Mouse (Mus musculus) adrenal gland, postnatal 36 days (tissue): ENCODE data around the gene Gm10260. TPM values are rescaled to one million over a fixed set of nuclear protein-coding genes. Genes with fewer than 3 reads are reported as not detected.
A peak's percentile ranks its signal among the peaks of the same experiment; 100 is the strongest.

Experiments
- DNase-seq, 2 experiments: peaks; one replicate each; pipeline ENCODE4 v3.0.0; 2021; ENCODE audit warnings: mixed read lengths in 1 of 2
- long read RNA-seq, 2 experiments: library from polyadenylated mRNA; stranded (forward); transcript quantifications; one replicate each; pipeline ENCODE4 v2.0.0; 2021; ENCODE audit warnings: borderline sequencing depth in 2 of 2
- total RNA-seq, 2 experiments: library from RNA; stranded (reverse); gene quantifications; 2 replicates each; pipeline ENCODE4 v1.2.3; 2021

Gene Gm10260
- total RNA-seq = 100 to 1,000 TPM; 227 TPM
- long read RNA-seq, experiment 1, partial matches to known transcripts = 0 of 3 reads
- long read RNA-seq, experiment 1, other reads (novel, unspliced or antisense) = 0 of 3 reads
- long read RNA-seq, experiment 2, partial matches to known transcripts = 0 of 2 reads
- long read RNA-seq, experiment 2, other reads (novel, unspliced or antisense) = 0 of 2 reads

DNA sequence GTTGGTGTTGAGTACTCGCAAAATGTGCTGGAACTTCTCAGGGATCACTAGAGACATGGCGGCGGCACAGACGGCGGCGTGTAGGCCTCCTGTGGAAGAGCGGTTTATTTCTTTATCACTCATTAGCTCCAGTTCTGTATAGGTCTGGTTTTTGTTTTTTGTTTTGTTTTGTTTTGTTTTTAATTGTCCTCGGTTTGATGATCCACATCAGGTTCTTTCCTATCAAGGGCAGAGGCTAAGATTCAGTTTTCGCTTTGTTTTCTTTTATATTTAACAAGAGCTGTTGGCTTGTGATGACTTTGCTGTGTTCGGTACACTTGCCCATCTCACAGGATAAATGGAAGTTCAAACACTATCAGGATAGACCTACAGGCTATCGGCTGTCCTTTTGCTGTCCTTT lies at the start of gene Gm10260:
Gene Gm10260 (minus strand): TSS at position 101 of the 400 bp plus-strand sequence.
- DNase-seq = no peak

DNA sequence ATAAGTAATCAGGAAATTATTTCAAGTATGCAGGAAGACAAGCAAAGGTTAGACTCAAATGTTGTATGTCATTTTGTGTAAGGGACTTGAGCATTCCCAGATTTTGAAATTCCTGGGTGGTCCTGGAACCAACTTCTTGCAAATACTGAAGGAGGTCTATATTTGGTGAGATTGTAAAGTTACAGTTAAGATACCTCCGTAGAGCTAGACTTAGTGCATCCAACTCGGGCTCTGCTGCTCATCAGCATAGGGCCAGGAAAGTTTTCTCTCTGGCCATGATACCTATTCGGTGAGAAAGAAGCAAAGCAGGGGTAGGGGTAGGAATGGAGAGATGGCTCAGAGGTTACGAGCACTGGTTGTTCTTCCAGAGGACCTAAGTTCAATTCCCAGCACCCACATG lies 49.4 kb upstream of the Gm10260 start:
- DNase-seq = no peak

DNA sequence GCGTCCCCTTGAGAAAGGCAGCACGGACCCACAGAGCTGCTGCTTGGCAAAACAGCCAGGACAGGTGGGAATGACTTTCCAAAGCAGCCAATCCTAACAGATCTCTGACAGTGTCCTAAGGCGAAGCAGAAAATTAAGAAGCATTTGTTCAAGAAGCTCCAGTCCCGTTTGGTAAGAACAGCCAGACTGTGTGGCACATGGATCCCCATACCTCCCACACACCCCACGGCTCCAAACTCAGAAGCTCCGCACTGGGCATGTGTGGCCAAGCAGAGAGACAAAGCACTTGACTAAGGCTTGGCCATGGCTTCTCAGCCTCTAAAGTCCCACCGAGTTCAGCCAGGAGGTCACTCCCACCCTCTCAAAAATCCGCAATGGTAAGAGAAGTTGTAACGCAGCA lies 45.5 kb upstream of the Gm10260 start:
- no peak for DNase-seq

DNA sequence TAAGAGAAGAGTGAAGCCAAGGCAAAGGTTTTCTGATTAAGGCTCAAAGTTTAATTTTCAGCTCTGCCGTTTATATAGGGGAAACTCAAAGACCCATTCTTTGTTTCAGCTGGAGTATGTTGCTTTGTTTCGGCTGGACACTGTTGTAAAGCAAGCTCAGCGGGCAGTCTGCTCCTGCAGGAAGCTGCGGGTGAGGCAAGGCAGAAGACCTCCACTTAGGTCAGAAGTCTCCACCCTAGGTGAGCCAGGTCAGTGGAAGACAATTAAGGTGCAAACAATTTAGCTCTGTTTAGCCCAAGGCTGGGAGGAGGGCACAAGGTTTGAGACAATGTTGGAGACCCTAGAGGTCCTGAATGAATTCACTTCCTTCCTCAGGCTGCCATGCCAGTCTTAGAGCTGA lies 42.0 kb upstream of the Gm10260 start:
- no peak for DNase-seq

DNA sequence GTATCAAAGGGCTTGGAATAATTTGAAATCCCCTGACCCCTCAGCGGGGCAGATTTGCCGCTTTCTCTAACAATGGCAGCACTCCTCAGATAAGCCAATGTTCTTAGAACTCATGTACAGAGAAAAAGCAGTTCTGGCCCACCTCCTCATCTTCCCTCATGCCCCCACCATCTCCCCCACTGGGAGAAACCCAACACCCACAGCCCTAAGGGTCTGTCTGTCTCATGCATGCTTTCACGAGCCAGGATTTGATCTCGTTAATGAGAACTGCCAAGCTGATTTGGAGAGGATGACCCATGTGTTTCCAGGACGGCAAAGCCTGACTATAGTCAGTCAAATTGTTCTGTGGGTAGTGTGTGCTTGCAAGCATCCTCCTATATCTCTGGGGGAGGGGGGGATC lies 37.0 kb upstream of the Gm10260 start:
- no peak for DNase-seq

DNA sequence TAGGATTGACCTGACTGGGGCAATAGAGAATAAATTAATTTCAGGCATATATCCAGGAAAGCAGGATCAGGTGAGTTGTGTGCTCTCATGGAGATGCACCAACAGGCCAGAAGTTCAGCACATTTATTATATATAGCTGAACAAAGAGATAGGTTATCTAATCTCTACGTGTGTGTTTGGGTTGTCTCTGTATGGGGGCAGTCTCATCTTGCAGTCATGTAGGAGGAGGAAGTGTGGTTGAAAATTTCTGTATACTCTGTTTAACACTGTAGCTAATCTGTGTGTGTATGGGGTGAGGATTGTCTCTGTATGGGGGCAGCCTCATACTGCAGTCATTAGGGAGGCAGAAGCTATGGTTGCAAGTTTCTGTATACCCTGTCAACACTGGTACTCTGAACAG lies 34.3 kb upstream of the Gm10260 start:
- no peak for DNase-seq

DNA sequence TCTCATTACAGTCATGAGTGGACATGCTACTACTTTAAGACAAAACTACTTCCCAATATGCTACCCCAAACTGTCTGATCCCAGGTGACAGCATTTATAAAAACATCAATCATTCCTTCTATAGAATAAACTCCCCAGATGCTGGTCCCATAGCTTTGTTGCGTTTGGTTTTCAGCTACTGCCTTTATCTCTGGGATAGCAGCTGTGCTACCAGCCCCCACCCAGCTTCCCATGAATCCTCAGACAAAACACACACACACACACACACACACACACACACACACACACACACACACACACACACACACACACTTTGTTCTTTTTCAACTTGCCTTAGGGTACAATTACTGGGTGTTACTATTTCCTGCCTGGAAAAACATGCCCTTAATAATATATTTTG lies 33.5 kb upstream of the Gm10260 start:
- DNase-seq = no peak

DNA sequence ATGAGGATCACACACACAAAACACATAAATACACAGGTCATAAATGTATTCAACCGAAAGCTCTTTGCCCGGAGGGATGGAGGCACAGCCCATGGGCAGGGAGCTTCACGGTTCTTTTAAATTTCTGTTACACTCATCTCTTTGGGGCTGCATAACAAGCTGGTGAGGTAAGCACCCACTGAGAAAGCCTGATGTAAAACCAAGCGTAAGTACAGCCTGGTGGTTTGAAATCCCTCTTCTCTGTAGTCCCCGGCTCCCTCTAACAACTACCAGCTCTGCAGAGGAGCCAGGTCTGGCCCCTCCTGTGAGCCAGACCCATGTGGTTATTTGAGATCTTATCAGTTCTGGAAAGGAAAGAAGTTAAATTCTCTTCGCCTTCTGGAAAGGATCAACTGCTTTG lies 31.2 kb upstream of the Gm10260 start:
- no peak for DNase-seq

DNA sequence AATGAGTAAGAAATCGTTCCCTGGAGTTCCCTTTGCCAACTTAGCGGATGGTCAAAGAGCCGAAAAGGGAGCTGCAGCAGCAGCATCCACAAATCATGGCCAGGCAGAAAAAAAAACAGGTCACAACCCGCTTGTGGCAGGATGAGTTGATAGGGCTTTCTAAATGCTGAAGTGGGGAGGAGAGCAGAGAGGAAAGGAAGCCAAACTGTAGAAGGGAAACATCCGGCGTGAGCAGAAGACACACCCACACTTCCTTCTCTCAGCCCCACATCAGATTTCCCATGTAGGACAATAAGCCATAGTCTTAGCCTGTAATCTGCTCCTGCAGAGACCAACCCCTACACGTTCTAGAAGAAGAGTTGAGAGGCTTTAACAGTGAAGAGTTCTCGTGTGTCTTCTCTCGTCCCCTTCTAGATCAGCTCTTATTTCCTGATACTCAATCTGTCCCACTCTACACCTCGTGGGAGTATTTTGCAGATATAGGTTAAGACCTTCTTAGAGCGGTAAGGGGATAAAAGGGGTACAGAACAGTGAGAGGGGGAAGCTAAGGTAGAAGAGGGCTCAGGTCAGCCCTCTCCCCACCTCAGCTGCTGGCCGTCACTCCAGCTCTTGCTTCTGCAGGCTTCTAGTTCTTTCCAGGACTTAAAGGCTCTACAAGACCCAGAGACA lies 29.5 kb upstream of the Gm10260 start:
- no peak for DNase-seq

DNA sequence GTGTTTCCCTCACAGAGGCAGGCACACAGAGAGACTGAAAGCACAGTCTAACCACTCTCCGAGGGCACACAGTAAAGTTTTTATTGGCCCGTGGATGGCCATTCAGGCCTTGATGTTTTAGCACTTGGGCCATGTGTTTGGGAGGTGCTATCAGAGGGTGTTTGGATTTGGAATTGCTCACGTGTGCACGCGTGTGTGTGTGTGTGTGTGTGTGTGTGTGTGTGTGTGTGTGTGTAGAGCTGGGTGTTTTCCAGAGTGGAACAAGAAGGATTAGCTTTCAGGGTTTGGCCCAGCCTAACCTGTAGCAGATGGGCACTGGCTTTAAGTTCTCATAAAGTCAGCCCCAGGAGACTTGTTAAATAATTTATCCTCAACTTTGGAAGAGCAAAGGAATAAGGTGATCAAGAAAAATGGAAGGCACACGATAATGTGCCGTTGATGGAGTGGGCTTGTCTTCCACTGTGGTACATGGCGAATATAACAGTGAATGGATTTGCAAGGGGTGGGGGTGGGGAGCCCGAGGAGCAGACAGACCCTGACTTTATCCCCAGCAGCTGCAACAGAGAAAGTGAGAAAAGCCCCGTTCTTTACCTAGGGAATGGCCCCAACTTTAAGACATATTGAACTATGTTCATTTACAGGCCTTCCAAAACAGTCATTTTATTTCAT lies 24.9 kb upstream of the Gm10260 start:
- DNase-seq = no peak

DNA sequence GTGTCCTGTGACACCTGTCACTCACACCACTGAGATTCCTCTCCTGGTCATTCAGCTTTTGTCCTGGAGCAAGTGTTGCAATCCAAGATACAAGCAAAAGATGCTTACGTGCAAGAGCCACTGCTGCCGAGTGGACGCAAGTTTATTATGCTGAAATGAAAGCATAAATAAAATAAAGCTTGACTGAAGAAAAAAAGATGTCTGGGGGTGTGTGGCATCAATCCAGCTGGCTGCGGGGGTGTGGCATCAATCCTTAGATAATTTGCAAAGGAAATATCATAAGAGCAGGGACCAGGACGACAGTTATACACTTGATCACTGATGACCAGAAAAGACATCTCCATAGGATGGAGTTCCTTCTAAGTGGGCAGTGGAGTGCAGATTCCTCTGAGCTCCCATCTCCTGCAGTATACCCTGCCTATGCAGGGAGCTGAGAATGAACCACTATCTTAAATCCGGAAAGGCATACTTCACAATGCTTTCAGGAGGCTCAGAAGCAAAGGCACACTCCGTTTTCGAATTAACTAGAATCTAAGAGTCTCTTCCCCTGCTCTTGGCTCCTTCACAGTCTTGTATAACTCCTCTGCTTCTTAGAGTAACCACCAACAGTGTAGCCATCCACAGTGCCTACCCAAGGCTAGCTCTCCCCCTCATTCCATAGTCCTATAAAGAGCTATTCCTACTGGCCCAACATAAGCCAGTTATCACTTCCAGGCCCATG lies 23.2 kb upstream of the Gm10260 start:
- no peak for DNase-seq

DNA sequence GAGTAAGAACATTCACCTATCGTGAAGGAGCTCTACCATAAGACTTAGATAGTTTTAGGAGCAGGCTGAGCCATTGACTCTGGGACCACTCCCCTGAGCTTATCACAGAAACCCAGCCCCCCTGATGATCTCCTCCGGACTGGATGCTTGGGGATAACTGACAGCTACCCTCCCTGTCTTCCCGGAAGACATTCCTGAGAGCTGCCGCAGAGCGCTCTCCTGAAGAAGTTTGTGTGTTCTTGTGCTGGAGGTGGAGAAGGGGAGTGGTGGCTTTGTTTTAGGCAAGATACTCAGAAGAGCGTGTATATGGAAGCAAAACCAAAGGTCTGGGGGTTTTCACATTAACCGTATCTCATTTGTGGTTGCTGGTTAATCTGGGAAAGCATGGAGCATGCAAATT lies 21.6 kb upstream of the Gm10260 start:
- DNase-seq = no peak

DNA sequence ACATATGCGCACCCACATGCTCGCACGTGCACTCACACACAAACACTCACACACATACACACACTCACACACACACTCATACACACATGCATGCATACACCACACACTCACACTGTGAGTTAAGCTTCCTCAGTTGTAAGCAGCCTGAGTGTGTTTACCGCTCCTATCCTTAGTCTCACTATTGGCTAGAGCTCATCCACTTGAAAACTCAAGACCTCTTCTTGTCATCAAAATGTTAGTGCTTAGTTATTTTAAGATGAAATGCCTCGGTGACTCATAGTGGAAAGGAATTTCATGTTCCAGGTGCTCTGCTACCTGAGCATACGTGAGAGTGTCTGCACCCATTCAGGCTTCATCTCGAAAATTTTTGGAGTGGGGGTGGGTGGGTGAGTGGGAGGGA lies 21.2 kb upstream of the Gm10260 start:
- no peak for DNase-seq

DNA sequence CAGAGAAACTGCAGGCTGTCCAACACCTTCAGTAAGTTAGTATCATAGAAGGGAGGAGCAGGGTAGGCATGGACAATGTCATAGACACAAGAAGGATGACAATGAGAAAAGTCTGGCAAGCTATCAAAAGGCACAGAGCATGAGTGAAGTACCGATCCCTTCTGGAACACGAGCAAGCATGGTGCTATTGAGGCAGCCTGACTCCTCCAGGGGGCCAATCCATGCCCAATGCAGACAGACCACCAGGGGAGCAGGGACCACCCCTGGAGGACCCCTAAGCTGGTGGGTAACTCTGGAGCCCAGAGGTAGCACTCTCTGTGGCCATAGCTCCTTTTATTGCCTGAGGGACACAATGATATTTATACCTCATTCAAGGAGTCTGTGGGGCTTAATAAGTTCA lies 20.1 kb upstream of the Gm10260 start:
- no peak for DNase-seq

DNA sequence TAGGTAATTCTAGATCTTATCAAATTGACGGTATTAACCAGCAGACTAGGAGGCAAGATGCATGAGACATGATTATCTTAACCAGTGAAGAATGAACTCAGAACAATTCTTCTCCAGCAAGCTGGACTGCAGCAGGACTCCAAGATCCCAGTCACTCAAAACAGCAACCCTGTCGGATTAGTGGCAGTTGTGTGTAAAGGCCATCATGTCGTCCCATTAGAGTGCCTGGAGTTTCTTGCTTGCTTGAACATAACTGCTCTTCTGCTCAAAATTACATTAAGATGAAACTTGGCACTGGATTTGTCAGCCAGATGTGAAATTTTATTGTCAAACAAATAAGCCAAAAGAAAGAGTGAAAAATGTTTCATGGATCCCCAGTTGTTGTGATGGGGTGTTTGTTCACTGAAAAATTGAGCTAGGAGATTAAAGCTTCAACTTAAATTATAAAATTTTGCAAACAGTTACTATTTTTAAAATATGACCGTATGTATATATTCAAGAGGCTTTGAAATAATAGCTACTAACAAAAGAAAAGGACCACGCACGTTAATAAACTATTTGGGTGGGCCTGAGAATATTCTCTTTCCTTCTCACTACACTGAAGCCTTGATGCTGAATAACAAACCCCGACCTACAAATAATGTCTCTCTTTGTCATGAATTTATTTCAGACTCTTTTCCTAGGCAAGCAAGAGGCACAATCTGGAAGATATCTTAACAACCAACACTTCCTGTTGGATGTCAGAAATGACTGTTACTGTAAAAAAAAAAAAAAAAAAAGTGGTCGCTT lies 19.4 kb upstream of the Gm10260 start:
- DNase-seq = no peak

DNA sequence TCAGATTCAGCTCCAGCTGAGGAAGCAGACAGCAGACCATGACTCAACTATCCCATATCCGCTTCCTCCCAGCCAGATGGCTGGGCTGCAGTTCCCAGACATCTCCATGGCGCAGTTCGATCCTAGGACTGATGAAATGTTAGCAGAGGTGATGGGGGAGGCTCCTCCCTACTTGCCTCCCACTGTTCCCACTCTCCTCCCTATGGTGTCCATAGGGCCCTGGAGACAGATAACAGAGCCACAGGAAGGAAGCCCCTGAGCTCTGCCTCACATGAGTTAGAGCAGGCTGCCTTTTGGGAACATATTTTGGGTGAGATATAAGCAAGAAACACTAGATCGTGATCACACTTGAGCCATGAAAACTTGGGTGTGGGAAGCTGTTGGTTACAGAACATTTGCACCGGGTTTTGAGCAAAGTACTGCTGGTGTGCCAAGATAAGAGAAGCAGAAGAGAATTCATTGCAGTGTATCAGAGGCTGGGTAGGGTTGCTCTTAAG lies 18.3 kb upstream of the Gm10260 start:
- DNase-seq = no peak

DNA sequence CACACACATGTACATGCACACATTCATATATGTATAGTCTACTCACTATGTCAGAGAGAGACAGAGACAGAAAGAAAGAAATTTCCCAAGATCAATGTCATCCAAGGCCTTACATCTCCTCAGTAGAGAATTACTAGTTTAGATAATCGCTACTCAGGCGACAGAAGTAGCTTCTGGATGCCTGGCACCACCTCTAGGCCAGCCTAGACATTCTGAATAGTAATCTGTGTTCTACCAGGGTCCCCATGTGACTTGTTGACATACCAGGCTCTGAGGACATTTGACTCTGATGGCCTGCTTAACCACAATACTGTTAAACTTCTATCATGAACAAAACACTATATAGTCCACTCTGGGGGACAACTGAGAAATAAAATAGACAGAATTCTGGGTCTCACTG lies 17.2 kb upstream of the Gm10260 start:
- DNase-seq = no peak

DNA sequence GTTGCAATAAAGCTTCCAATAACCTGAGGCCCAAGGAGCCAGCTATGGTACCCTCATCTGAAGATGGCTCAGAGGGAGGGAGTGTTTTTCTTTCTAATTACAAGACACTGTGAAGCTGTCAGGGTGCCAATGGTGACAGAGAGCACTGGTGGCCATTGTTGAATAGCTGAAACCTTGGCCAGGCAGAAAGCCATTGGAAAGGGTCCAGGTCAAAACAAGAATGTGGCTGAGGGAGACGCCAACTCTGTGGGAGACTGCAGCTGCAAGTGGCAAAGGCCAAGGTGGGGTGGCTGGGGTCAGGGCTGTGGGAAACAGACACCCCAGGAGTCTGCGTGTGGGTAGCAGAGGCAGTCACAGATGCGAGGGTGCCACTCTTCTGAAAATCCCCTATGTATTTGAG lies 16.3 kb upstream of the Gm10260 start:
- peak; percentile 44 to 53 for DNase-seq

DNA sequence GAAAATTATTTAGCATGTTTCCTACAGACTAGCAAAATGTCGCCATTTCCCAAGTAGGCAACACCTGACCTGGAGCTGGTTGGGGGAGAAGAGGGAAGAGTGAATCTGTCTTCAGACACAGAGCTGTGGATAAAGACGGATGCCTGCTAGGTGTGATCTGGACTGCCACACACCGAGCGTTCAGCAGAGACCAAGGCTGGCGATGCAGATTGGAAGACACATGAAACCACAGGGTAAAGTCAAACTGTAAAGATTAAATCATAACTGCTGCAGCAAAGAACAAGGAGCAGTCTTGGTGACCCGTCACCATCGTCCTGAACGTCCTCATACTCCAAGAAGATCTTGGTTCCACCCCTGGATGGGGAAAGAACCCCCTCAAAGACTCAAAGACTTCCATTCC lies 15.5 kb upstream of the Gm10260 start:
- DNase-seq = no peak

DNA sequence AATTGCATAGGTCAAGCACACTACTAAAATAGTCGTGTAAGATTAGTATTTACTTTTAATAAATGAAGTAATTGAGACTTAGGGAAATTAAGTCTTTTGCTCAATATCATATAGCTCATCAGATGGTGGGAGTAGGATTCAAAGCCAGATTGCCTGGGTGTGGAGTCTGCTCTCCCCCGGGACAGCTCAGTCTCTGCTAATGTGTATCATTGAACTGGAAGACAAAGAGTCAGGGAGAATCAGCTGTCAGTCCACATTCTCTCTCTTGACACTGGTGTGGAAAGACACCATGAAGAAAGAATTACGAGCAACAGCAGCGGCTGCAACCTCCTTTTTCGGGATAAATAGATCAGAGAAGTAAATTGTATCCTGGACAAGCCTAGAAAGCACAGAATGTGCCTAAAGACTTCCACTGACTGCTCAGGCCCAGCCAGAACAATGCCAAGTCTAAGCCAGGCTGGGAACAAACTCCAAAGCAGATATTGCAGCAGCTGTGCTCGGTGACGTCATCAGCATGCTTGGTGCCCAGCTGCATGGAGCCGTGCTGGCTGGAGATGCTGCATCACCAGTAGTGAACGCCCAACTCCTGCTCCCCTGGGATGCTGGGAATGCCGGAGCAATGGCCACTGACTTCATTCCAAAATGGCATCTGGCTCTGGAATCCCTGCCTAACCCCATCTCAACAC lies 14.5 kb upstream of the Gm10260 start:
- peak in 1 of 2 experiments; percentile 53 for DNase-seq

DNA sequence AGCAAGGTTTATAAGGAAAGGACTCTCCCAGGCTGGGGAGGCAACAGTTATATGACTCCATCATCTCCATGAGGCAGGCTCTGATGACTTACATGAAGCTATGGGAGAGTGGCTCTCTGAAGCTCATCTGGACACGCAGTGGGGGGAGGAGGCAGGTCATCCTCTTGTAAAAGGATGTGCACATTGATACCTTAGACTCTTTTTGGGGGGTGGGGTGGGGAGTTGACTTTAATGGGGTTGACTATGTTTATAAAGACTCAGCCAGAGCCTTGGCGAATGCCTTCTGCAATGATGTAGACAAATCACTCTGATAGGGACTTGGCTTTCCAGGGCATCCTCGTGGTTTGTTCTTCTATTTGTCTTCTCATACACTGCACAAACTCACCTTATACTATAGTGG lies 8.8 kb upstream of the Gm10260 start:
- DNase-seq = no peak

DNA sequence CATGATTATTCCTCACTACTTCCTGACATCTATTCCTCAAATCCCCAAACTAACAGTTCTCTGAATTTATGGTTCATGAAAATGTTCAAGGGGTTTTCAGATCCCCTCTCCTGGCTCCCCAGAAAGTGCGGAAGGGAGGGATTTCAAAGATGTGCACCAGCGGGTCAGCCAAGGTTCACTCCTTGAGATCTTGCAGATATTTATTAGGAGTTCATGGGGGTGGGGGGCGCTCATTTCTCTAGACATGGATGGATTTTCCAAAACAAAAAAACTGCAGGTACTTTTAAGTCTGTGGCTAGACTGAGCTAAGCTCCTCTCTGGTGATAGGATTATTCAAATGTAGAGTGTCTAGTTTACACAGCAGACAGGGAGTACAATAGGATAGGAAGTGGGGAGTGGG lies 8.4 kb upstream of the Gm10260 start:
- DNase-seq = no peak
